Mouse (Mus musculus) common myeloid progenitor, adult 5-6 weeks (primary cell): ENCODE results near the gene Slc4a8. TPM values are rescaled to one million over a fixed set of nuclear protein-coding genes. Genes with fewer than 3 reads are reported as not detected.
"Not testable (repeated sequence)": the region's sequence is repeated elsewhere in the genome, so short reads cannot be mapped to it uniquely, and the experiment has no call there.

Source experiments
- ATAC-seq: replicated peaks from 2 replicates; pipeline ENCODE4 v1.8.0; 2016; ENCODE audit warnings: low read depth, mild to moderate bottlenecking, moderate TSS enrichment, inconsistent platforms; ENCODE audit not compliant: poor library complexity, severe bottlenecking
- total RNA-seq: library from RNA; stranded (forward); fragments of 200-1000, 187-1606 nt; gene quantifications from 2 replicates; pipeline ENCODE4 v1.2.3, GENCODE M21; 2017

The Slc4a8 gene
- total RNA-seq, 1 experiment from 2014 or later: 12.6 TPM

- no peak for ATAC-seq
Observed at GRCm38 (mm10) chr15:100821824-100822223, 60.3 kb downstream of the Slc4a8 start.

- not testable (repeated sequence) for ATAC-seq
Observed at GRCm38 (mm10) chr15:100822370-100822769, 60.8 kb downstream of the Slc4a8 start.

- ATAC-seq: no peak
Observed at GRCm38 (mm10) chr15:100825249-100825856, 63.8 kb downstream of the Slc4a8 start.

- ATAC-seq: no peak
Observed at GRCm38 (mm10) chr15:100826076-100826475, 64.5 kb downstream of the Slc4a8 start.

DNA sequence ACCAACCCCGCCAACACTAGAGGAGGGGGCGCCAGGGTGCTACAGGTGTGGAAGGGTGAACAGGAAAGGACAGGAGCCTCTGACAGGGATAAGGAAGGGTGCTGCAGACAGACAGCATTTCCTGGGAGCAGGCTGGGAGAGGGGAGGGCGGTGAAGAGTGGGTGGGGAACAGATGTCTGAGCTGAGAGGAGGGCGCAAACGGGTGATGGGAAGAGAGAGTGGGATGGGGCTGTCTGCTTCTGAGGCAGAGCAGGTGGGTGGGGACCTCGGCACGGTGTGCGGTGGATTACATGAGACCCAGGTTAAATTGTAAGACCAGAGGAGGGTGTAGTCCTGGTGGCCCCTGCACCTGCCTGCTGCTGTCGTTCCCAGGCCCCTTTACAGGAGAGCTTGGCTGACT is 68.2 kb downstream of the Slc4a8 start:
- no peak for ATAC-seq

DNA sequence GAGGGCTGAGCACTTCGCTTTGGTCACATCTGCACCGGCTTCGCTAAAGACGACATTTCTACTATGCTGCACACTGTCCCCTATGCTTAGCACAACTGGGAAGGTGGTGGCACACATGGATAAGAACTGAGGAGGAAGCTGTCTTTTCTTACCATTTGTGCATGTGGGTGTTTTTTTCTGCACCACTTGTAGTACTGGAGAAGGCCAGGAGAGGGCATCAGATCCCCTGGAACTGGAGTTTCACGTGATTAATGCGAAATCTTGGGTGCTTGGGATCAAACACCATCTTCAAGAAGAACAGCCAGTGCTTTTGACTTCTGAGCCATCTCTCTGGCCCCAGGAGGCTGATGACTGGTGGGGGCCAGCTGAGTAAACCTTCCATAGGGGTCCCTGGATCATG is 69.1 kb downstream of the Slc4a8 start:
- ATAC-seq: 0 out of 2 replicates have a peak, but pooled peaks have one; percentile 58

GRCm38 (mm10) chr15:100832144-100832543 is 70.6 kb downstream of the Slc4a8 start:
- ATAC-seq: no peak

DNA sequence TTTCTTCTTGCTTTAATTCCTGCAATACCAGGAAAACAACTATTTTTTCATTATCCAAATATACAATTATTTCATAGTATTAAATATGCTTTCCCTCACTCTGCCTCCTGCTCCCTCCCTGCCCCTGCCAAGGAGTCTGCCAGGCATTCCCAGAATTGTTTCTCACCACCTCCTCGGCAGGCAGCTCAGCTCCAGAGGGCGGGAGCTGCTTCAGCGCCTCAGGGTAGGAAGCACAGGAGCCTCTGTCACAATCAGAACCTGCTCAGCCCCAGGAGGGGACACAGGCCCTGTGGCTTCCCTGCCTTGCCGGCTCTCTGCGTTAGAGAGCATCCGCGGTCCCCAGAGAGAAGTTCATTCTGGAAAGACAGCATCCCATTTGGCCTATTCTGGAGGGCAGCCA is 71.2 kb downstream of the Slc4a8 start:
- ATAC-seq: no peak

GRCm38 (mm10) chr15:100836729-100837128 is 75.2 kb downstream of the Slc4a8 start:
- no peak for ATAC-seq

DNA sequence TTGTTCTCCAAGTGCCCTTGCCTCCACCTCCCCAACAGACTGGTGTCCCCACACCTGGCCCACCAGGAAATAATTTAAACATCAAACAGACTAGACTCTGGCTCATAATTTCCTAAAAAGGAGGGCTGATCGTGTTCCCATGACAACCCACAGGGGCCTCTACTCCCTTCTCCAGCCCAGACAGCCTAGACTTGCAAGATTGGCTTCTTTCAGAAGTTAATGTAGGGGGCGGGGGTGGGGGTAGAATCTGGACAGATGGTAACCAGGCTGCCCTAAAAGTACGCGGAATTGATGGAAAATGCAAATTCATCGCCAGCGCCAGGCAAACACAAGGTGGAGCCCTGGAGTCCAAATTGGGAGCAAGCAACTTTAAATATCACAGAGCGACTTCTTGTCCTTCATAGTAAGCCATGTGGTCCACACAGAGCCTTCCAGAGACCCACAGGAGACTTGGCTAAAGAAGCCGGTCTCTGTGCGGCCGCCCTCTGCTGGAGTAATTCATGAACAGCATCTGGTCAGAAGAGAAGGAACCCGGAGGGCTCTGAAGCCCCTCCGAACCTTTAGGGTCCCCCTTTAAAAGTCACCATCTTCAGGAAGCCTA is 77.2 kb downstream of the Slc4a8 start:
- ATAC-seq: peak; percentile 73

DNA sequence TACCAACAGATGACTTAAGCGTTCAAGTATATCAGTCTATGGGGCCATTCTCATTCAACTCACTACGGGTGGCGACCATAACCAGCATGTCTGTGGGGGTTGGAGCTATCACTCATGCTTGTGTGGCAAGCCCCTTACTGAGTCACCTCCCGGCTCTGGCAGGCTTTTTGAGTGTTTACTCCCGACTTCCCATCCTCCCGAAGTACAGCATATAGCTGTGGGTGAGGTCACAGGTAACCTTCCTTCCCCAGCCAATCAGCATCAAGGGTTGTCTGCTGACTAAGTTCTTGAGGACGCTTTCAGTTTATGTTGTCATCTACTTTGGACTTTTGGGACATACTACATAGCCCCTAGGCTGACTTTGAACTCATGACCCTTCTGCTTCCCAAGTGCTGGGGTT is 82.8 kb downstream of the Slc4a8 start:
- no peak for ATAC-seq

GRCm38 (mm10) chr15:100845049-100845879 is 83.7 kb downstream of the Slc4a8 start:
- 0 out of 2 replicates have a peak, but pooled peaks have one; percentile 29 for ATAC-seq

DNA sequence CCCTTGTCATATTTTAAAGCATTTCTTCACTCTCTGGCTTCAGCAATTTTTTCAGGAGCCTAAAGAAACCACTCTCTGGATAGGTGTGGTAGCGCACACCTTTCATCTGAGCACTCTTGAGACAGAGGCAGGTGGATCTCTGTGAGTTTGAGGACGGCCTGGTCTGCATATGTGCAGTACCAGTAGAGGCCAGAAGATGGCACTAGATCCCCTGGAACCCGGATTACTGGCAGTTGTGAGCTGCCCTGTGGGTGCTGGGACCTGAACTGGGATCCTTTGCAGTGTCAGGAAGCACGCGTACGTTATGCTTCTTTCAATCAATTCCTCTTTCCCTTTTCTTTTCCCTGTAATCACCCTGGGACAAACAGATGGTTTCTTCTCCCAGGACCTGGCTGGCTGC is 85.6 kb downstream of the Slc4a8 start:
- no peak for ATAC-seq

- ATAC-seq: no peak
Observed at GRCm38 (mm10) chr15:100857586-100857985, 96.0 kb downstream of the Slc4a8 start.

DNA sequence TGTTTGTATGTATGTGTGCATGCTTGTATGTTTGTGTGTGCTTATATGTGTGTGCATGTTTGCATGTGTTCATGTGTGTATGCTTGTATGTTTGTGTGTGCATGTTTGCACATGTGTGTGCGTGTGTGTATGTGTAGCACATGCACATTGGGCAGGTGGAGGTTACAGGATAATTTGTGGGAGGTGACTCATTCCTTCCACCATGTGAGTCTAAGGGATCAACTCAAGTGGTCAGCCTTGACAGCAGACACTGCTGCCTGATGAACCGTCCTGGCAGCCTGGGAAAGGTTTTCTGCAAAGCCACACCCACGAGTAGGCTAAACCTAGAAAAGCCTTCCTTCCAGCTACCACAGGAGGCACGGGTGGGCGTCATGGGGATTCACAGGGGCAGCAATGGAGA is 99.3 kb downstream of the Slc4a8 start:
- ATAC-seq: no peak

- no peak for ATAC-seq
Observed at GRCm38 (mm10) chr15:100865556-100865955, 104.0 kb downstream of the Slc4a8 start.

DNA sequence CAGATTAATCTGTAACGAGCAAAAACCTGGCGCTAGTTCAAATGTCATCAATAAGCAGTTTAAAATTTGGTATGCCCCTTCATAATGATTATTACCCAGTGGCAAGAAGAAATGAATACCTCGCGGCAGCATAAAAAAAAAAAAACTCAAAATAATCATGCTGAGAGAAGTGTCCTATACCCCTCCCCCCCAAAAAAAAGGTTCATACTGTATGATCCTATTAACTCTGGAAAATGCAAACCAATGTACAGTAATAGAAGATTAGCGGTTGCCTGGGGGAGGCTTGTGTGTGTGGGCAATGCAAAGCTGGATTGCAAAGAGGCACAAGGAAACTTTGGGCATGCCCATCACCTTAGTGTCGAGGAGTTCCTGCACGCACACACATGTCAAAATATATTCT is 108.0 kb downstream of the Slc4a8 start, which contains the start of gene Scn8a:
Gene Scn8a, plus strand, starts transcription at position 301 of the 400 bp plus-strand sequence.
- no peak for ATAC-seq

DNA sequence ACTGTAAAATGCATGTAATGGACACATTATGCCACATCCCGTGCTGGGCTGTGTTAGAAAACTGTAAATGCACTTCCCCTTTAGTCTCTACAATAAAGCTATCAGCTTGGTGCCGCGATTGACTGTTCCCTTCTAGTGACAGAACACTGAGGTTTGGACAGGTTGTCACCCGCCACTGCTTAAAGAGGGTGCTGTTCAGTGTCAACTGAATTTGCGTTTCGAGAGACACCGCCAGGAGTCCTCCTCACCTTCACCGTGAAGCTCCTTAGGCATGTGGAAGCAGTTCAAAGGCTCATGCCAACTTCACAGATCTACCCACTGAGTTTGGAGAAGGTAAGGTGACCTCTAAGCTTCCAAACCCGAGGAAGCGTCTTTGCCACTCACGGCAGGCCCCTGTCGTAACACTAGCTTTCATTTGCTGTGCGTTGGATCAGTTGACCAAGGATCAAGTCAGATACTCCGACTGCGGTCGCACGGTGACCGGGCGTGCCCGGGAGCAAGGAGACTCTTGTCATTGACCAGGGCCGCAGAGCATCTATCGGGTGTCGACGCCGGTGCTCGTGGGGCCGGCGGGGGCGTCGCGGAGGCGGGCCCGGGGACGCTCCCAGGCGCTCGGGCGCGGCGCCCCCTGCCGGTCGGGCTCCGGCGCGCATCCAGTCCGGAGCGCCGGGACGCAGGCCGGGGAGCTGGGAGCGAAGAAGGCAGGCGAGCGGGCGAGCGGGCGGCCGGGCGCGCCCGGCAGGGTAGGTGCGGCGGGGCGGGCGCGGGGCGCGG is 108.6 kb downstream of the Slc4a8 start:
- peak; percentile 22; the same call in 1 of the 2 replicates for ATAC-seq

DNA sequence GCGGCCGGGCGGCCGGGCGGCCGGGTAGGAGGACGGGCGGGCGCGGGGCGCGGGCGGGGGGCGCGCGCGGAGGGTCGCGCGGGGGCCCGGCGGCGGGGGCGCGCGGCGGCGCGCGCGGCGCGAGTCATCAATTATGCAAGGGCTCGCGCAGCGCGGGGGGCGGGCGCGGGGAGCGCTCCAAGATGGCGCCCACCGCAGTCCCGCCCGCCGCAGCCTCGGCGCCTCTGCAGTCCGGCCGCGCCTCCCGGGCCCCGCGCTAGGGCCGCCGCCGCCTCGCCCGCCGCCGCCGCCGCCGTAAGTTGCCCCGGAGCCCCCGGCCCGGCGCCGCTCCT is 109.2 kb downstream of the Slc4a8 start:
- ATAC-seq: no peak
